Mouse (Mus musculus) spleen, adult 12 weeks (tissue): ENCODE data around the gene Gm20388.

Experiments used
- DNase-seq: peaks from one replicate; pipeline ENCODE4 v3.0.0; 2022; ENCODE audit warnings: low spot score

Gm20388 gene

DNA sequence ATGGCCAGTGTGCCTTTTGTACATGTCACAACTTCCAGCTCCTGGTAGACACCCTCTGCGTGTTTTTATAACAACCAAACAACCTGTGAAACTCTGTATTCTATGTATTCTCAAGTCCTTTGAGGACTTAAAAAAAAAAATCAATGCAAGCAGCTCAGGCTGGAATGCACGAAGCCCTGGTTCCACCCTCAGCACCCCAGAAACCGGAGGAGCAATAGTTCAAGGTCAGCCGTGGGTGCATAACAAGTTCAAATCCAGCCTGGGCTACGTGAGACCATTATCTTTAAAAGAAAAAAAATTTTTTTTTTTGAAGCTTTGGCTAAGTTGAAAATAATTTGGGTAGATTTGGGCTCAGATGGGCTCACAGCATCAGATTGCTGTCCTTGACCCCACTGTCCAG, 353.2 kb downstream of the Gm20388 start:
- no peak for DNase-seq

DNA sequence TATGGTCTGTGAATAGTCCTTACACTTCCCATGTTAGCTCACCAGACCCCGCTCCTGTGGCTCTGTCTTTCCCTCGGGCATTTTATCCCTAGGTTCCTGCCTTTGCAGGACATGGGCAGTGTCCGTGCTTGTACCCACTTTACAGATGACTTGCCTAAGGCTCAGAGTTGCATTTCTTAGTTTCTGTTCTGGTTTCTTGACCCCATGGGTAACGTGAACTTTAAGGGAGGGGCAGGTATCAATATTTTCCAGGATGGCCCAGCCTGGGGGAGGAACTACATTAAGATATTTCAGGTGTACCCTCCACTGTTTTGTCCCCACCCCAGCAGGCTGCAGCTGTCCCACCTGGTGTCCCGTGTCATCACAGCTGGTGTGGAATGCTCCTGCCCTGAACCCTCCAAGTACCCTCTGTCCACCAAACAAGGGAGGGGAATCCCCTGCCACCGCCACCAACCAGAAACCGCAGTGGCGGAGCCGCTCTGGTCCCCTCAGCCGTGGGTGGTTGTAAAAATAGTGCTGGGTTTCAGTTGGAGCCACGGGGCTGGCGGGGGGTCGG, 353.8 kb downstream of the Gm20388 start:
- no peak for DNase-seq

DNA sequence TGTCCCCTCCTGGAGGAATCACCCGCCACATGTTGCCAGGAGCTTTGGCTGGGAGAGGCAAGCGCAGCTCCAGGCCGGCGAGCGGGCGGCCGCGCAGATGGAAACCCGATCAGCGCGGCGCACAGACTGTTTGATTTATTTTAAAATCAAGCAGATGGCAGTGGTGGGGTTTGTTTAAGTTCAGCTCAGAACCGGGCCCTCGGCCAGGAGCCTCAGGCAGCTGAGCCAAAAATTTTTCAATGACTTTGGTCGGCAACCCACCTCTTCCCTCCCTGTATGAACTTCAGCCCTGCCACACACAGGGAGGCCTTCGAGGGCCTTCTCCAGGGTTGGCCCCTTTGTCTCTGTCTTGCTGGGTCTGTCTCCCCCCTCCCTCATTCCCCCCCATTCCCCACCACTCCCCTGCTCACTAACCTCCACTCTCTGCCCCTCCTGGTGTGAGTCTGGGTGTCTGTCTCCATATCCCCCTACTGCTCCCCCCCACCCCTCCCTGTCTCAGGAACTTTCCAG, 354.4 kb downstream of the Gm20388 start:
- DNase-seq = no peak

DNA sequence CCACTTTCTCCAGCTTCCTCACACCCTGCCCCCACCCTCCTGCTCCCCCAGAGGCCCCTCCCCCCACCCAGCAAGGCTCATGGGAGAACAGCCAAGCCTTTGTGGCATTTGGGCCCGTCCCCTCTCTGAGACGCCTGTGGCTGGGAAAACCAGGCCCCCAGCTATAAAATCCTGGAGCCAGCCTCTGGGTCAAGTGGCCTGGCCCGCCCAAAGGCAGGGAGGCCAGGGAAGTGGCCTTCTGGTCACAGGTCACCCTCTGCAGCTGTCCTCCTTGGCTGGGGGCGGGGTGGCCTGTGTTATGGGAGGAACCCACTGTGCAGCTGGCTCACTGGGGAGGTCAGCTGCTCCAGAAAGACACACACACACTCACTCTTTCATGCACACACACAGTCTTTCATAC, 354.8 kb downstream of the Gm20388 start:
- no peak for DNase-seq

DNA sequence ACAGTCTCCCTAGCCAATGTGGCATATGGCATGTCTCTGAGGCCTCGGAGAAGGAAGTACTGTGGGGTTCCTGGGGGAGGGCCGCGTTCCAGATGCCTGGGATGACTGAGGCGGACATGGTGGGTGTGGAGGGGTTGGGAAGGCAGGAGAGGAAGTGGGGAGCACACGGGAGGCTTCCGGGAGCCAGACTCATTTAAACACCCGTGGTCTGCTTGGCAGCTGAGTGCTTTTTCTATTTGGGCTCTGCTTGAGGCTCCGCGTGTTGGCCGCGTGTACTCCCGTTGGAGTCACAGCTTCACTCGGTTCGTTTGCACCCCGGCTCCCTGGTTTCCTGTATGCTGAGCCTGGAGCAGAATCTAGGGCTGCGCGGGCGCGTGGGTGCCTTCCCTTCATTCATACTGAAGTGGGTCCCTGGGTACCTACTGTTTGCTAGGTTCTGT, 357.9 kb downstream of the Gm20388 start:
- DNase-seq = no peak

DNA sequence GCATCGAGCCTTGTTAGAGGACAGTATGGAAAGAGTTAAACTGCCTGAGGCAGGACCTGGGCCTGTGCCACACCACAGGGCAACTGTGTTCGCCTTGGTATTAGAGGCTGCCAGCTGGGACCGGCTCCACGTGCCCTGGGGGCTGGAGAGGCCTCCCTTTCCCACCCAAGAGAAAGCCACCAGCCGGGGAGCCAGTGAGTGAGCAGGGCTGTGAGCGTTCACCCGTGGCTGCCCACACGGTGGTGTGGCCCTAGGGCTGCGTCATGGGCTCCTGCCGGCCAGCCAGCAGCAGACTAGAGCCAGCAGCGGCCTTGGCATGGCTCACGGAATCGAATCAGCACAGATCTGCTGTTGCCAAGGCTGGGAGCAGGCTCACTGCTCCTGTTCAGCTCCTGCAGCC, 359.8 kb downstream of the Gm20388 start:
- no peak for DNase-seq

DNA sequence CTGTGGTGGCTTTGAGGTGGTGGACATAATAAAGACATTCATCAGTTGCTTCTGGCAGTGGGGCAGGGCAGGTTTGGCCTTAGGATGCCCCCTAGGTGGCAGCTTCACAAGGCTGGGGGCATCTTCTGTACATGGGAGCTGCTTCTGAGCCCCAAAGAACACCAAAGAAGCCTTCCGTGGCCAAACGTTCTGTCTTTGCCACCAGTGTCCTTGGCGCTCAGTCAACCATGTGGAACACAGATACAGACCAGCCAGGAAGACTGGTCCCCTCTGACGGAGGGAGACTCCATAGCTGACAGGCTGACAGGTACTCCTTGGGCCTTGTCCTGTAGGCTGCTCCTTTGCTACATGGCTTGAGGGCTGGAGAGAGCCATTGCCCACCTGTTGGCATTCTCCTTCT, 362.8 kb downstream of the Gm20388 start:
- no peak for DNase-seq

DNA sequence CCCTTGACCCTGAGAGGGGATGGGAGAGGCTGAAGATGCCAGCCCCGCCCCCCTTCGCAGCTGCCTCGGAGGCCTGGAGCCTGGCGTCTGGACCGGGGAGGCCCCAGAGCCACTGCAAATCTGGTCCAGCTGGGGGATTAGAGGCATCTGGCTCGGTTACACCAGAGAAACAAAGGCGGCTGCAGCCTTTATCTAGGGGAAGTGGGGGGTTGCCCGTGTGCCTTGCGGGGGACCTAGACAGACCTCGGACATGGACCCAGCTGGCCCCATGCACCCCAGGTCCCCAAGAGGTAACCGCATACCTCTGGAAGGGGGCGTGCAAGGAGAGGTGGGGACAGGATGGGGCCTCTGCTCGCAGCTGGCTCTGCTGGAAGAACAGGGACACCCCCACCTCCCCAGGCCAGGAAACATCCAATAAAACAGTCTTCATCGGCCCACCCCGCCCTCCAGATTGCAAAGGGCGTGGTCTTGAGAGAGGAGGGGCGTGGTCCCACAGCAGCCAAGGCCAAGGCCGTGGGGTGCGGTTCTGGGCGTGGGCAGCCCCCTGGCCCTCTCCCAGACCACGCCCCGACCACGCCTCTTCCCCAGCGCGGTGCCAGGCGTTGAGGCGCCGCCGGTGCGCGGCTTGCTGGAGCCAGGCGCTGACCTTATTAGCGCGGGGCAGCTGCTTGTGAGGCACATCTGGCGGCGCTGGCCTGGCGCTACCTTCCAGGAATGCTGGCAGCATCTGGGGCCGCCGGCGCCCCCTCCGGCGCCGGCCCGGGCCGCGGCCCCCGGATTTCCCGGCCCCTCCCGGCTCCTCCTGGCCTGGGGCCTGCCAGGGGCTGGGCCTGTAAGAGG, 365.6 kb downstream of the Gm20388 start:
- peak; percentile 76 for DNase-seq

DNA sequence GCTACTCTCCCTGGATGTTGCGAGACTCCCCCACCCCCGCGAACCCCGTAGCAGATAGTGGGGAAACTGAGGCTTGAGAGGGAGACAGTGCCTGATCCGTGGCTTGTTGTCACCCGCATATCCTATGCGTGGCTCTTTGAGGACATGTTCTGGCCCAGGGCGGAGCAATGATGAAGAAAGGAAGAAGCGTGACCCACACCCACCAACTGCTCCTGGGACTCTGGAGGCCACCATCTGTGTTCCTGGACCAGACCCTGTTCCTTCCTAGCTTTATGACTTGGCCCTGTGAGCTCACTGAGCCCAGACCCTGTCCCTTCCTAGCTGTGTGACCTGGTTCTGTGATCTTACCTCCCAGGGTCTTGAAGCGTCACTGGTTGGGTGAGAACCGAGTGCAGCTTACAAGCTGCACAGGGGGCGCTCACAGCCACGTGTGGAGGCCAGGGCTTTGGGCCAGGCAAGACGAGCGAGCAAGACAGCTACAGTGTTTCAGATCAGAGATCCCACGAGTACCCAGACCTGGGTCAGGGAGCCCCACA, 366.3 kb downstream of the Gm20388 start:
- no peak for DNase-seq

DNA sequence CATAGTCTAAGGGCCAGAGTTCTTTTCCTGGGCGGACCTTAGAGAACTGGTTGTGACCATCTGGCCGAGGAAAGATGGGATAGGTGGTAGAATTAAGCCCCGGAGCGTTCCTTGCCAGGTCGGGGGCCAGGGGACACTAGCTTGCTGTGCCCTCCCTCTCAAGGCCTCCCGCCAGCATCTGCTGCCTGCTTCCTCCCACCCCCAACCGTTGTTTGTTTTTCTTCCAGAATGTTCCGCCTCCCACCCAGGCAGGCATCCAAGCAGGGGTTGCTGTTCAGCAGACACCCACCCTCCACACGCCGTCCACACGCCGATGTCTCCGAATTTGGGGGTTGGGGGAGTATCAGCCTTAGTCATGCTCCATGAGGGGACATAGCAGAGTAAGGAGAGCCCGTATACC, 367.4 kb downstream of the Gm20388 start:
- DNase-seq = no peak

DNA sequence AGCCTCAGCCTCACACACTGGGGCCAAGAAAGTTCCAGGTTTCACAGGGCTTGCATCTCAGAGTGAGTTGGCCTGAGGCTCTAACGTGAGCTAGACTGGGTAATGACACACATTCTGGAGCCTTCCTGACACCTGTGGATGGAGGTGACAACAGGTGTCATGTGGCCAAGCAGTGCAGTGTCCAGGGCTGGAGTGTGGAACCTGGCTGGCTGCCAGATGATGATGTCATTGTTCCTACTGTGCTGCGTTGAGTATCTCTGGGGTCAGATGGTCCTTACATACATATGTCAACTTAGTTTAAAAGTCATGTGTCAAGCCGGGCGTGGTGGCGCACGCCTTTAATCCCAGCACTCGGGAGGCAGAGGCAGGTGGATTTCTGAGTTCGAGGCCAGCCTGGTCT, 368.8 kb downstream of the Gm20388 start:
- no peak for DNase-seq

DNA sequence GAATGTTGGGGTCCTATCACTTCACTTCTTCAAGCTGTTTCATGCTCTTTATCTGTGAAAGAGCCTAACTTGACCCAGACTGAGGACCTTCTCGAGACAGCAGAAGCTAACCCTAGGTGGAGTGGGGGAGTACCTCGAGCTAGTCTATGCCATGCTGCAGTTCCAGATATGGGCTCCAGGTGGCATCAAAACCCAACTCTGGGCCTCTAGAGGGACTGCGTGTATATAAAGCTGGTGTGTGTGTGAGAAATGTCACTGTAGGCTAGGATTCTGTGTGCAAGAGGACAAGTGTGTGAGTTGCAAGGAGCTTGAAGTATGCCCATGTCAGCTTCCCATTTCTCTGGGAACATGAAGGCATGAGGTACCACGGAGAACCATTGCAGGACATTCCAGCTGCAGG, 370.8 kb downstream of the Gm20388 start:
- peak; percentile 59 for DNase-seq

DNA sequence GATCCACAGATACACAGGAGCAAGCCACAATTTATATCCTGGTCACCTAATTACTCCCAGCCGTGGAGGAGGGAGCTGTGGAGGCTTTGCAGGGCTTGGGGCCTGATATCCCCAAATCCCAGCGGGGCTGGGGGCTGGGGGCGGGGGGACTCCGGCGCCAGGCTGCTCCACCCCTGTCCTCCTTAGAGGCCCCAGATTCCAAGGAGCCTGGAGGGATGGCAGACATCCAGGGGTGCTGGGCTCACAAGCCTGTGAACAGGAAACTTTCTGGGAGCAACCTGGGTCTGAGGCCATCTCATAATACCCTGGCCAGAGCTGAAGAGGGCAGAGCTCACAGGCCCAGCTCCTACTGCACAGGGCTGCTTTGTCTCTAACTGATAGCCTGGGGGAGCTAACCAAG, 371.8 kb downstream of the Gm20388 start:
- no peak for DNase-seq

DNA sequence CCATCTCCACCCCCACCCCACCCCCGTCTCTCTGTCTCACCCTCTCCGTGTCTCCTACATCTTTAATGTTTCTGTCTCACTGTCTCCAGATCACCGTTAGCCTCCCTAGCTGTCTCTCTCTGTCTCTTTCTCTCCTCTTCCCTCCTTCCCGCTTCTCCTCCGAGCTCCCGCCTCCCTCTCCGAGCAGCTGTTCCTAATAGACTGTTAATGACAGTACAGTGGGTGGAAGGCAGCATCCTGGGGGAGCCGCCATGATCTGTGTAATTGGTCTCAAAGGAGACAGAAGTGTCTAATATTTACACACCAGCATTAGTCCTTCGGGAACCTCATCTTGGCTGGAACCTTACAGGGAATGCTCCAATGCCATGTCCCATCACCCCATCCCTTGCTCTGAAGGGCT, 373.6 kb downstream of the Gm20388 start:
- DNase-seq = no peak

DNA sequence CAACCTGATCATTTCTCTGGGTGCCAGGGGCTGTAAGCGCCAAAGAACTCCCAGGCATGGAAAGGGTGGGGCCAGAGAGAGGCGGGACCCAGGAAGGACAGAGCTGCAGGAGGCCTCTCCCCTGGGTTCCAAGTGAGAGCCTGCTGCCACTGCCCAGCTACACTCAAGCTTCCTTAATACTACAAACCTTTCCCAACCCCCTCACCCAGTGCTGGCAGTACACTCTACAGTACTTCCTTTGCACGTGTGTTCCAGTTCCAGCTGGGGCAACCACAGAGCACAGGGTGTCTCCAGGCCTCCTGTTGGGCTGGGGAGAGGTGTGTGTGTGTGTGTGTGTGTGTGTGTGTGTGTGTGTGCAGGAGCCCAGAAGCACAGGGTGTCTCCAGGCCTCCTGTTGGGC, 374.4 kb downstream of the Gm20388 start:
- DNase-seq = no peak

DNA sequence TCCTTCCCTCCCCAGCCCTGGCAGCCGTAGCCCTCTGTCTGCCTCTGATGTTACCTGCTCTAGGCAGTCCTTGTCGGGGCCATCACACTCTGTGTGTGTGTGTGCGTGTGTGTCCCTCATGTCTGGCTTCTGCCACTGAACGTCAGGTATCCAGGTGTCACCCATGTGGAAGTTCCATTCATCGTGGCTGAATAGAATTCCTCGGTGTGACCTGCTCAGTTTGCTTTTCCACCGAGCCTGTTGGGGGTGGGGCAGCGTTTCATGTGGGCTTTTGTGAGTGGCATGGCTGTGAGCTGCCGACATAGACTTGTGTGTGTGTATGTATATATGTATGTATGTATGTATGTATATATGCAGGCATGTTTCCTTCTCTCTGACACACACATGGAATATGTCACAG, 375.2 kb downstream of the Gm20388 start:
- DNase-seq = no peak

DNA sequence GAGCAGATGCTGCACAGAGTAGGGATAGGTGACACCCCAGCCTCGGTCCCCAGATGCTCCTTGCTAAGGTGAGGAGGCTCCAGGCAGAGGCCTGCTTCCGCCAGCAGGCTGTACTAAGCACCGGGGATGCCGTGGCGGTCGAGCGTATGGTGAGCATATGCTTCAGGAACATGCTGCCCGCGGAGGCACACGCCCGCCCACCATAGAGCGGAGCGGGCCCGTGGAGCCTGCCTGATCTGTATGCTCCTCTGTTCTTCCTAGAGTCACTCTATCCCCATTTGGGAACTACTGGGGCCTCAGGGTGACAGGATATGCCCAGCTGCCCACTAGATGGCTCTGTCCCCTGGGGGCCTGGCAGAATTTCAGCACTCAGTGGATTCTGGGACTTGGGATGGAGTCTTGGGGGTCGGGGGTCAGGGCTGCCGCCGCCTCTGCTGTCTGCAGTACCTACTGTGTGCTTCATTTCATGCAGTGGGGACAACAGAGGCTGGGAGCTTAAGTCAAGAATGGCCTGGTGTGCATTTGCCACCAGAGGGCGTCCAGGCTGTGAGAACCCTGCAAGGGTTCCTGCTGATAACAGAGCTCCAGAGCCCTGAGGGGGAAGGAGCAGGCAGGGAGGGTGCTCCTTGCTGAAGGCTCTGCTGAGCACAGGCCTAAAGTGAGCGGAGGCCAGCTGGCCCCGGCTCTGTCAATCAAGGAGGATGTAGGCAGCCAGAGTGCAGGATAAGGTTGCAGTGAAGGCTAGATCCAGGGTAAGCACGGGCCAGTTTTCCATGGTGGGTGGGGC, 377.7 kb downstream of the Gm20388 start:
- peak; percentile 65 for DNase-seq

DNA sequence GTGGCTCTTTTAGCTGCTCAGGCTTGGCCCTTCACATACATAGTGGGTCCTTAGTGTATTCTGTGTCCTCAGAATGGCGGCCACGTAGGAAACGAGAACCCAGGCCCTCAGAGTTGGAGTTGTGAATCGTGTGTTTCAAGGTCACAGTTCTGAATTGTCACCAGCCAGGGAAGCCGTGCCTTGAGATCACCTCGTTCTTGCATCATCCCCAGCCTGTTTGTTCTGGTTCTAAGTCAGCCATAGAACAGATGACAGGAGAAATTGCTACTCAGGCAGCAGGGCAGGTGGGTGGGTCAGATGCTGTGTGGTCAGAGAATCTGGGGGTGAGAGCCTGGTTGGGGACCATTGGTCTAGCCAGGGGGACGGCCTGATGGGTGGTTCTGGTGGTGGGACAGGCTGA, 378.6 kb downstream of the Gm20388 start:
- no peak for DNase-seq

DNA sequence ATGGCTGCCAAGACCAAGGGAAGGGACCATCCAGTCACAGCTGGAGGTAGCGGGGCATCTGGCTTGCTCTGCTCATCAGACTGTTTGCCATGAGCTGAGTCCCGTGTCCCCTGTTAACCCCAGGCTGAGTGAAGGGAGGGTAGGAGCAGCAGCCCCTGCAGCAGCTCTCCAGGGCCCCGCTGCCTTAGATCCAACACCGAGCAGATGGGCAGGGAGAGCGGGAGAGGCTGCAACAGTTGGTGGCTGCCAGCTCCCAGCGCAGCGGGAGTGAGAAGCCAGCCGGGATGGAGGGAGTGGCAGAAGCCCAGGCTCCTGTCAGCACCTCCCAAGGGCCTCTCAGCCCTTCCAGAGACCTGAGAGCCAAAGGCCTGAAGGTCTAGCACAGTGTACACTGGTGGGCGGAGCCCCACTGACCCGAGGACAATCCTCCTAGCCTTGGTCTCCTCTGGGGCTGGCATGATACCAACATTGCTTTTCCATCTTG, 379.1 kb downstream of the Gm20388 start:
- no peak for DNase-seq

DNA sequence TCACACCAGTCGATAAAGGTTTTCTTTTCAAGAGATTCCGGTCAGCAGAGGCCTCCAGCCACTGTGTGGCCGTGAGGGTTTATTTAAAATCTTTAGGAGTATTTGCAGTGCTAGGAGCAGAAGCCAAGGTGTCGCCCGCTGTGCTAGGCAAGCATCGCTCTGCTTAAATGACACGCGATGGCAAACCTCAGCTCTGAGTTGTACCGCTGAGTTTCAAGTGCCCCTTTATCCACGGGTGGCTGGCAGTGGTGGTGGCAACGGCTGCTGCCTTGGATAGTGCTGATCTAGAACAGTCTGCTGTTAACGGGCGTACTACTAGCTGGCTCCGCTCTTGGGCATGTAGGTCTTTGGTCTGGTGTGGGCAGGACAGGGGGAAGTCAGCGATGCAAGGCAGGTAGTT, 380.0 kb downstream of the Gm20388 start:
- DNase-seq = no peak

DNA sequence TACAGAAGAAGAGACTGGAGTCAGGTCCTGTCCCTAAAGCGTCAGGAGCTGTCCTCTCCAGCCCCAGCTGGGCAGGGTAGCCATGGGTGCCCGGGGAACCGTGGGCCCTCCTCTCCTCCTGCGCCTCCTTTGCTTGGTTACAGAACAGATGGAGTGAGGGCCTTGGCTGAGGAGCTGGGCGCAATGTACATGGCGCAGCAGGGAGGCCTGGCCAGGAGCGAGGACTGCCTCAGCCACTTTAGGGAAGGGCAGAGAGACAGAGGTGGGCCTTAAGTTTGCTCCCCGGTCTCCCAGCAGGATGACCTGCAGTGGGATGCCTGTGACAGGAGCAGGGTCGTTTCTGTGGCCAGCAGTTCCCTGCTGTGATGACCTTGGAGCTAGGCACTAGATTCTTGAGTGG, 381.0 kb downstream of the Gm20388 start:
- no peak for DNase-seq

DNA sequence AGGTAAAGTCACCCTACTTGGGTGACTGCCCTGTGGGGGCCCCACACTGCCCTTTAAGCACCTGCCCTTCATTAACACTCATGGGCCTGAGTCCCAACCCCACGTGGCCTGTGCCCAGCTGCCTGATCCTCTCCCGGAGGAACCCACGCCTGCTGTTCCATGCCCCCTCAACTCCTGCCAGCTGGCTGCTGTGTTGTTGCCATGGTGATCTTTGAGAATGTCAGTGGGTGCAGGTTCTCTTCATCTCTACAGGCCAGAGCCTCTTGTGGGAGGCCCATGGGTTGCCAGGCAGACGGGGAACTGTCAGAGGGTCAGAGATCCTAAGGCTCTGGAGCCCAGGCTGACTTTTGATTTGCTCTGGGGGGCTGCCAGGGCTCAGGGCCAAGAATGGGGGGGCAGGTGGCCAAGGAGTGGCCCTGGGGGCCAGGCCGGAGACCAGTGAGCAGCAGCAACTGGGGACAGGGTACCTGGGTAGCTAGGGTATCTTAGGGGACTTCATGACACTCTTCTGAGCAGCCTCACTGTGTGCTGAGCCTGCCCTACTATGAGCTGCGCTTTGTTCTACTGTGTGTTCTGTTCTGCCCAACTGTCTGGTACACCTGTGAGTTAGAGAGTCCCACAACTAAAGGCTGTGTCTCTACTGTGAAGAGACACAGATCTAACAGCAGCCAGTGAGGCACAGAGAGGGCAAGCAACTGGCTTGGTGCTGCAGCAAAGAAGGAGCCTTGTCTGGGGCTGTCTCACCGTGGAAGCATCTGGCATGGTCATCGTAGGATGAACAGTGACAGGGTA, 381.9 kb downstream of the Gm20388 start:
- DNase-seq = no peak
